Mouse (Mus musculus): ENCODE measurements around the gene Pgd.

Gene Pgd

DNA sequence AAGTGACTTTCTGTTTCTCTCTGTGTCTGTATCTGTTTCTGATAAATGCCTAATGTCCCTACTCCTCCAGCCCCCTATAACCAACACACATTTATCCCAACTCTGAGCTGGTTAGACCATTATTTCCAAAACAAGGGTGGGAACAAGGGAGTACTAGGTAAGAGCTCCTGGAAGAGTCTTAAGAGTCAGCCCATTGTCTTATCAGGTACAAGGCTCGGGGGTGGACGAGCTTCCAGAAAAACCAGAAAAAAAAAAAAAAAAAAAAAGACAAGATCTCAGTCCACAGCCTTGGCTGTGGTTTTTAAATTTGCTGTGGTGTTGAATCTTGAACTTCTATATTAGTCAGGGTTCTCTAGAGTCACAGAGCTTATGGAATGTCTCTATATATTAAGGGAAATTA lies 1.4 kb upstream of the Pgd start:
- DNase-seq (ENCODE audit: low spot score) = no peak

DNA sequence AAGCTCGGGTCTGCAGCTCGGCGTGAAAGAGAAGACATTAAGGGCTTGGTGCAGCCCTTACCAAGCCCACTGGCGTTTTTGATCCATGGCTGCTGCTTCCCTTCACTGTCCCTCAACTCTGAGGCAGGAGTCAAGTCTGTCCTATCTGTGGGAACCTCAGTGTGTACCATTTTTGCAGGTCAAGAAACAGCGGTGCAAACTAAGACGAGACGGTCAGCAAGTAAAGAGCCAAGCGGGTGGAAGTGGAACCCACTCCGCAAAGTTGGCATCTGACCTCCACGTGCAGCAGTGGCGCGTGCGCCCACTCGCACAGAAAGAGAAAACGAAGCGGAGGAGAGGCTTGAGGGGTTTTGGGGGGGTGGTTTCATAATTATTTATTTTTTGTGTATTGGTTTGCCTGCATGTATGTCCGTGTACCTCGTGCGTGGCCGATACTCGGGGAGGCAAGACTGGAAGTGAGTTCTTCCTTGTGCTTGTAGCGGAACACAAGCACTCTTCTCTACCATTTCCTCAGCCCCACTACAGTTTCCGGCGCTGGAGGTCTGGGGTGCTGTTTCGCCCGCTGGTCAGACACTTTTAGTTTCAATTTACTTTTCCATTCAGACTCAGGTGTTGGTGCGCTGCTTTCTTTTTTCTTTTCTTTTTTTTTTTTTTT lies 513 bp upstream of the Pgd start:
- DNase-seq (ENCODE audit: low spot score) = peak; percentile 47

DNA sequence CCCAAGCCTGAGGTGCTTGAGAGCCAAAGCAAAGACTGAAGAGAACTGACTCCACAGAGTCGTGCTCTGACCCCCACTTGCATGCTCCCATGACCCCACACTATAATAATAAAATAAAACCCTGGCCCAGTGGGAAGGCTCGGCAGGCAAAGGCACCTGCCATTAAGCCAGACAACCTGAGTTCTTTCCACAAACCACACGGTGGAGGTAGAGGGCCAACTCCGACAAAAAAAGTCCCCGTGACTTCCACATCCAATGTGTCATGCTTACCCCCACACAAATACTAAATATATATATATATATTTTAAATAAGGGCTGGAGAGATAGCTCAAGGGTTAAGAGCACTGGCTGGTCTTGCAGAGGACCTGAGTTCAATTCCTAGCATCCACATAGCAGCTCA lies 2.4 kb downstream of the Pgd start:
- DNase-seq (ENCODE audit: low spot score) = no peak

DNA sequence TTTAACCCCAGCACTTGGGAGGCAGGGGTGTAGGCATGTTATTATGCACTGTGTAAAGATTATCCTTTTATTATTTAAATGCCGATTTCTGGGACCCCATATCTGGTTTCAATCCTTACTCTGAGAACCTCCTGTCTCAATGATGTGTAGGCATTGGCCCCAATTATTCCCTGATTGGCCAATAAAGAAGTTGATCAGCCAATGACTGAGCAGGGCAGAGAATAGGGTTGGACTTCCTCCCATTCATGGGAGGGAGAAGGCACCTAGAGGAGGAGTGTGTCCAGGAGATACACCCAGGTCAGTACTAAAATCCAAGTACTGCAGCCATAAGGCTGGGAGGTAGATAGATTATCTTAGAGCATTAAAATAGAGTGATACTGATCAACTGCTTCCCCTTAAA lies 3.4 kb downstream of the Pgd start:
- no peak for DNase-seq (ENCODE audit: low spot score)

DNA sequence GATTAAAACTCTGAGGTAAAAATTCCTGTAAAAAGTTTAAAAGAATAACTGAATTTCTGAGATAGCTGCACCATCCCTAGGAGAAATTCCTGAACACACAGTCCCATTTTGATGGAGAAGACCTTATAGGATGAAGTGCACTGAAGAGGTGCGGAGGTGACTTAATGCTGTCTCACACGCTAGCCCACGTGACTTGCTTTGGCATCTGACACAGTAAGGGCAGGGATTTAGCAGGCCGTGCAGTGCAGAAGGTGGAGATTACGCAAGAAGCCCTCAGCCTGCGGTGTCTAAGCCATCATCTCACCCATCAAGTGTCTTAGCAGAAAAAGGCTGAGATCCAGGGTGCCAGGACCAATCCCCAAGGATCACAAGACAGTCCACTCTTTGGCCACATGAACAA lies 5.4 kb downstream of the Pgd start:
- no peak for DNase-seq (ENCODE audit: low spot score)

DNA sequence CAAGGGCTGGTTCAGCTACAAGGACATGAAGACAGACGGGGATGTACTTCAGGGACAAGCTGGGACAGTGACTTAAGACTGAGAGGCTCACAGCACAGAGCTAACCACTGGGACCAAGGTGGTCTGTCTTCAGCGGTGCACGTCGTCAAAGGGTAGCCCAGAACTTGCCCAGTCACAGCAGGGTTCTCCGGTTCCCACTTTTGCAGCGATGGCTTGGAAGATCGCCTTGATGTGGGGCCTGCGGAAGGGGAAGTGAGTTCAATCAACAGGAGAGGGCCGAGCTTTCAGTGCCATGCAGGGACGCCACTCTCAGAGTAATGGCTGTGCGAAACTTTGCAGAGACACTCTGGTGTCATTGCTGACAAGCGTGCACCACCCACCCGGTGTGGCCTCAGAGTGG lies 6.7 kb downstream of the Pgd start:
- DNase-seq (ENCODE audit: low spot score) = no peak

DNA sequence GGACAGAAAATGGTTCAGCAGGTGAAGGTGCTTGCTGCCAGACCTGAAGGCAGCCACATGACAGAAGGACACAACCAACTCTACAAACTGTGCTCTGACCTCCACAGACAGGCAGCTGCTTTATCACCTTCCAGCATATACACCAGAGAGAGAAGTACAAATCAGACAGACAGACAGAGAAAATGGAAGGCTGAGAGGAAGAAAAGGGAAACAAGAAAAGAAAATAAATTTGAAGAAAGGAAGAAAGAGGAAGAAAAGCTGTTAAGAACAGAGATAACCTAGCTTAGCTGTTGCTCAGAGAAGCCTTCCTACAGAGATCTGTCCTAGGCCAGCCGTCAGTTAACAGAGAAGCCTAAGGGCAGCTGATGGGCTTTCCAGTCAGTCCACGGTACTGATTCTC lies 7.4 kb downstream of the Pgd start:
- no peak for DNase-seq (ENCODE audit: low spot score)

DNA sequence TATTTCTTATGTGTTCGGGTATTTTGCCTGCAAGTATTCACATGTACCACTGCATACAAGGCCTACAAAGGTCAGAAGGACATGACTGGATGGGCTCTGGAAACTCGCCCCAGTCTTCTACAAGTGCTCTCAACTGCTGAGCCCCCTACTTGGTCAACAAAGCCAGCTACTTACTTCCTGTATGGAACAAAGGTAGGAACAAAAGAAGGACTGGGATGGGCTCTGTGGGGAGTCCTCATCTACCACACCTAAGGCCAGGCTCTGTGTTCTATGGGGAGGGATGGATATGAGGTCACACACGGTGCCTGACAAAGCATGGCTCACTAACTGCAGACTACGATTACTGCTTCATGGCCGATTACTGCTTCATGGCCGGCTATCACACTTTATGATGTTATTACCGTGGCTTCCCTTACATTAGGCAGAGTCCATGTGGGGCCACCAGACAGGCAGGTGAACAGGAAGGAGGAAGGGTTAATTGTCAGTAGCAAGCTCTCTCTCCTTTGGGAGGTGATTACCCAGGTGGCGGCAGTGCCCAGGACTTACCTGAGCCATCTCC lies 9.1 kb downstream of the Pgd start:
- no peak for DNase-seq (ENCODE audit: low spot score)

DNA sequence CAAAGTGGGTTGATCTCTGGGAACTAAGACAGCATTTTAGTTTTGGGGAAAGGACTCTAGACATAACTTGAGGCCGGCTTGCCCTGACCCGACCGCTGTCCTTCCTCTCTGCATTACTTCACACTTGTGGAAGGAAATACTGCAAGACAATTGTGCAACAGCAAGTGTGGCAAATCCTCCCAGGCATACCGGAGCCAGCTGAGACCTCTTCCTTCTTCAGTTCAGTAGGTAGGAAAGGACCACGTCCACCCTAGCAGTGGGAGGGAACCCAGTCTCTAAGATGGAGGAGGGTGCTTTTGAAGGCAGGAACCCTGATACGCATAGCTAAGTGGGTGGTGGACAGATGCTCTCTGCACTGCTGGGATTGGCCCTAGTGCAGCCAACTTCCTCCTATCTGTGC lies 10.9 kb downstream of the Pgd start:
- DNase-seq (ENCODE audit: low spot score) = no peak

DNA sequence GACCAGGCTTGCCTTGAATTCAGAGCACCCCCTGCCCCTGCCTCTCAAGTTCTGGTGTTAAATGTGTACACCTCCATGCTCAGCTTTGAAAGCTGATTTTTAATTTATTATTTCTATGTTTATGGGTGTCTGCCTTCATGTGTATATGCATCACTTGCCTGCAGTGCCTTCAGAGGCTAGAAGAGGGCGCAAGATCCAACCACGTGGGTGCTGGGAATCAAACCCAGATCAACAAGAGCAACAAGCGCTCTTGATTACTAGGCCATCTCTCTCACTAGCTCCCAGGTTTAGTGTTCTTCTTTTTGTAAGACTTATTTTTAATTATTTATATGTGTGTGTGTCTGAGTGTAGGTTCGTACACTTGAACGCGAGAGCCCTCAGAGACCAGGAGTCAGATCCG lies 11.7 kb downstream of the Pgd start:
- DNase-seq (ENCODE audit: low spot score) = no peak

DNA sequence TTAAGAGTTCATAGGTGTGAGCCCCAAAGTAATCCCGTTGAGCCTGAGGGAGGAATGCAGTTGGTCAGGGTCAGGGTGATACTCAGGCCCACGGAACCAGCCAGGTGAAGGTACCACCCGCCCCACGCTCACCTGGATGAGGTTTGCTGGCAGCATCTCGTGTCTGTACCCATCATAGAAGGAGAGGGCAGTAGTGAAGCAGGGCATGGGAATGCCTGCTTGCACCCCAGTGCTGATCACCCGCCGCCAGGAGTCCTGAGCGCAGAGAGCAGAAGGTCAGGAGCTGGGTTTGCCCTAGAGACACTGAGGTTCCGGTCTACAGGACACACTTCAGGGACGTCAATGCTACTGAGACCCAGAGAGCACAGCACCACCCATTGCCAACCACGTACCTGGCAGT lies 15.8 kb downstream of the Pgd start:
- no peak for DNase-seq (ENCODE audit: low spot score)

DNA sequence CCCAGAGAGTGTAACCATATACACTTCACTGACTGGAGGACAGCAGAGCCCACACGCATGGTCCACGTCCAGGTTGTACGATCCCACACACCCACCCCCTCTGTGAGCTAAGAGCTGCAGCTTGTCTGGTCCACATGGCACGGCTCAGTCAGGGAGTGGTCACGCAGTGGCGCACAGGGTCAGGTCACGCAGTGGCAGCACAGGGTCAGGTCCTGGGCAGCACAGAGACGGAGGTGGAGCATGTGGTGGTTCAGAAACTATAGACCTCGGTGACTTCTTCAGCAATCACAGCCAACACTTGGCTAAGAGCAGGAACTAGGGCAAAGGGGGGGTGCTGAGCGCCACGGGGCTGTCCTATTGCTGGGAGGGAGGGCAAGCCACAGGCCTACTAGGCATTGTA lies 16.3 kb downstream of the Pgd start:
- DNase-seq (ENCODE audit: low spot score) = no peak

DNA sequence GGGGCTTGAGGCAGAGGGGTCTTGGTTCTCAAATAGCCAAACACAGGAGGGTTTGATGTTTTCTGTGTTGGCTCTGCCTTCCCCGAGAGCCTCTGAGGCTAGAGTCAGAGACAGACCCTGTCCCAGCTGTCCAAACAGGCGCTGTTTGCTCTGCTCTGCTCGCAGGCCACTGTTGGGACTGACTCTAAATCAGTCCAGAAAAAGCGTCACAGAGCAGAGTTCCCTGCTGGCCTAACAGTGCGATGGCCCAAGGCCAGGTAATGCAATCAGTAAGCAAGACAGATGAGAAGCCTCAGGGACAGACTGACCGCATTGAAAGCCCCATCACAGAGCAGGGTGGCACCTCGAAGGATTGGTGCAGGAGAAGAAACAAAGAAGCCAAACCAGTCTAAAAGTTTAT lies 17.0 kb downstream of the Pgd start:
- DNase-seq (ENCODE audit: low spot score) = no peak

DNA sequence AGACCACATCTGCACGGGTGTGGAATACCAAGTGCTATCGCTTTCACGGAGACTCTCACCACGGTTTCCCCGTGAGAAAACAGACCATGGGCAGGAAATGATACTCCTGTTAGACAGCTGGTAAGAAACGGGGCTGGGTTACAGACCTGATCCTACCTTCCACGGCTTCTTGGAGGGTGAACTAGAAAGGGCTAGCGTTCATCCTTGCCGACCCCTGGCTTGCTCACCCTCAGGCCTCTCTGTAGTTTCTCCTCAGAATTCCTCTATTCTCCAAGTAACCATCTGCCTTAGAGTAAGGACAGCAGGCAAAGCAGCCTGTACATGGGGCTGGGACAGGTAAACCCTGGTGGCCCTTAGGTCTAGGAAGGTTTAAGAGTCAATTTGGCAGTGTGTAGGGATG lies 17.4 kb downstream of the Pgd start:
- no peak for DNase-seq (ENCODE audit: low spot score)

DNA sequence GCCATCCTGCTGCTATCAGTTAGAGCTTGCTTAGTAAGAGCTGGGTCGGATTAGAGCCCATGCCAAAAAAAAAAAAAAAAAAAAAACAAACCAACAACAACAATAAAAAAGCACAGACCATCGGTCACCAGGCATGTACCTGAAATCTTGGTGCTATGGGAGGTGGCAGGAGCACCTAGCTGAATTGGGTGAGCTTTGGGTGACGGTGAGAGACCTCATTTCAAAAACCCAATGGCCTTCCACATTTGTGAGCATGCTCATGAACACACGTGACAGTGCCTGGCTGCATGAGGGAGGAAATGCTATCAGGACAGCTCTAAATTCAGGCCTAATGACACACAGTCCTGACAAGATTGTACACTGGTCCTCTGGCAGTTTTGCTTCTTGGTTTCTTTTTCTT lies 18.5 kb downstream of the Pgd start:
- no peak for DNase-seq (ENCODE audit: low spot score)

DNA sequence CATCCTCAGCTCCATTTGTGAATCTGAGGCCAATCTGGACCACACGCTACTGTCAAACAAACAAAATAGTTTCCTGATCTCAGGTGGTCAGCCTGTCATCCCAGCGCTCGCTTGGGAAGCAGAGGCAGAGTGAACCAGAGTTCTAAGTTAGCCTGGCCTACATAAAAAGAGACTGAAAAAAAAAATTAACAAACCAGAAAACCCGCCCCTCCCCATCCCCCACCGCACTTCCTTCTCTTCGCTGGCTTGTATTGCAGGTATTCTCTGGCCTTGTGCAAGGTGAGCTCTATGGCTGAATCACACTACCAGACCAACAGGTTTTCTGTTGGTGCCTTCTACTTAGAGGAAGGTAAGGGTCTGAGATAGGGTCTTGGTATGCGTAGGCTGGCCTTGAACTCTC lies 19.0 kb downstream of the Pgd start:
- DNase-seq (ENCODE audit: low spot score) = no peak

DNA sequence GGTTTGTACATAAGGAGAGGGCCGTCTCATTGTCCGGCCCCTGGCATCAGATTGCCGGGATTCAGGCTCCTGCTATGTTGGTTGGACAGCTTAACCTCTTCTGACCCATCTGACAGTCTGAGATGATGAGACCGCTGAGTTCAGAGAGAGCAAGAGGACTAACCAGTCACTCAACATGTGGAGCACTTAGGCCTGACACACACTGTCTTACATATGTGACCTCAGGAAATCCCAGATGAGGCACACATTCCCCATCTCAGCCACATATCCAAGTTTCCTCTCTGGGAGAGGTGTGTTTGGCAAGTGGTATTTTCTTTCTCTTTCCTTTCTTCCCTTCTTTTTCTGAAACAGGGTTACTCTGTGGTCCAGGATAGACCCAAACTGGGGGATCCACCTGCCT lies 21.4 kb downstream of the Pgd start:
- no peak for DNase-seq (ENCODE audit: low spot score)

DNA sequence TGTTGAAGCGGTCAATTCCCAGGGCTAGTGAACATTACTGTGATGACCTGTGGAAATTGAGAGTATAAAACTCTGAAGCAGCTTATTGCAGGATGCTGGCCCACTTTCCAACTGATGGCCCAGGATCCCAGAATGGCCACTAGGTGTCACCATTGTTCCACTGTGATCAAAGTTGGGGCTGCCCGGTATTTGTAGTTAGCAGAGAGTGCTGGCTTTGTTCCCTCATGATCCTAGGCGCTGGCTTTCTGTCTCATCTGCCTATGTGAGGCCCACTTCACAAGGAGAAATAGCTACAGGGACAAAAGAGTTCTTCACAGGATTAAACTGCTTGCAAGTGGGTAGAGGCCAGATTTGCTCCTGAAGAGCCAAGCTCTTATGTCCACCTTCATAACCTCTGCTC lies 22.1 kb downstream of the Pgd start:
- peak; percentile 36 for DNase-seq (ENCODE audit: low spot score)

DNA sequence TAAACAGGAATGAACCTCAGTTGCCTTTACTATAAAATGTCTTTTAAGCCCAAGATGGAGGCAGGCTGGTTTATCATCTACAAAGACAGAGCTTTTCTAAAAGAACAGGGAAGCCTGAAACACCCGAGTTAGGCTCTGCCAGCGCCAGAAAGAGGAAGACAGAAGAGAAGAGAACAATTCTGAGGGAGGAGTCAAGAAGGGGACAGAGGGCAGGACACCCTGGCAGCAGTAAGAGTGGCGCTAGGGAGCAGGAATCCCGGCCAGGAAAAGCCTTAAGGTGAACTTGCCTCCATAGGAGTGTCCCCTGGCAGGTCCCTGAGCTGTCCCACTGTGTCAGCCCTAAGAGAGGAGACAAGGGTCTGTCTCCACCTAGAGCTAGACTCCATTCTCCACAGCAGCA lies 23.0 kb downstream of the Pgd start:
- no peak for DNase-seq (ENCODE audit: low spot score)

DNA sequence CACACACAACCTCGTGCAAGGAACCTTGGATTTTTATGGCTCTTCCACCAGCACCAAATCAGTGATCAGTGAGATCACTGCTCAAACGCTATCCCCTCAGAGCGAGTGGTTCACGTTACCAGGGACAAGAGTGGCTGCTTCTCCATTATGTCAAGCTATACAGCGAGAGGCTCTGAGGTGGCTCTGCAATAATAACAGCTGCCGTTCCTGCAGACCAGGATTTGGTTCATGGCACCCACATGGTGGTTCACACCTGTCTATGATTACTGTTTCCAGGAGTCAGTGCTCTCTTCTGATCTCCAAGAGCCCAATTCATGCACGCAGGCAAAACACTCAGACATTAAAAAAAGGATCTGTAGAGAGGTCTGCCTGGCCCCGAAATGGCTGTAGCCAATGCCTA lies 28.1 kb downstream of the Pgd start:
- no peak for DNase-seq (ENCODE audit: low spot score)

DNA sequence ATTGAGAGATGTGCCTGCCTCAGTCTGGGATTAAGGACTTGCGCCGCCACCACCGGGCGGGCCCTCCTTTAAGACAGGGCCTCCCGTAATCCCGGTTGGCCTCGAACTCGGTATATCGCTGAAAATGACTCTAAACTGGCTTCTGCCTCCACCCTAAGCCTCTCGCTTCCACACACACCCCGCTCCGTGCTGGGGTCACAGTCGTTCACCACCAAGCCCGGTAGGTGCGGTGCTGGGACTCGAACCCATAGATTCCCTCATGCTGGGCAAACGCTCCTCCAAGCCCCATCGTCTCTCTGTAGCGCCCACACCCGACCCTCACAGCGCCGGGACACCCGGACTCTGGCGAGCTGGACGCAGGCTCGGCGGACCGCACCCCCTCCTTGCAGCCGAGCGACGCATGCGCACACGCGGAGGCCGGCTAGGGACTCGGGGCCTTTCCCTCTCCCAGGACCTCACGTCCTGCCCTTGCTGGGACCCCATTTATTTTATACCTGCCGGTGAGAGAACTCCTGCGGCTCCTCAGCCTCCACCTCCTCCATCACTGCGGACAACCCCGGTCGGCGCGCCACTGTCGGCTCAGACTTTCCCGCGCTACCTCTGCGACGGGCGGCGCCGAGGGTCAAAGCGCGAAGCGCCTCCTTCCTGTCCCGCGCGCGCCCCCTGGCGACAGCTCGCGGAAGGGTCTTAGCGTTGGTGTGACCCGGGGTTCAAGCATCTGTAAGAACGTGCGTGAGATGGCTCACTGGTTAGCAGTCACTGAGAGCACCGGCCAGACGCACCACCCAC lies 29.4 kb downstream of the Pgd start, which contains the start of gene Cenps:
Cenps (minus strand) TSS at position 648 of the 789 bp plus-strand sequence.
- peak; percentile 78 for DNase-seq (ENCODE audit: low spot score)

DNA sequence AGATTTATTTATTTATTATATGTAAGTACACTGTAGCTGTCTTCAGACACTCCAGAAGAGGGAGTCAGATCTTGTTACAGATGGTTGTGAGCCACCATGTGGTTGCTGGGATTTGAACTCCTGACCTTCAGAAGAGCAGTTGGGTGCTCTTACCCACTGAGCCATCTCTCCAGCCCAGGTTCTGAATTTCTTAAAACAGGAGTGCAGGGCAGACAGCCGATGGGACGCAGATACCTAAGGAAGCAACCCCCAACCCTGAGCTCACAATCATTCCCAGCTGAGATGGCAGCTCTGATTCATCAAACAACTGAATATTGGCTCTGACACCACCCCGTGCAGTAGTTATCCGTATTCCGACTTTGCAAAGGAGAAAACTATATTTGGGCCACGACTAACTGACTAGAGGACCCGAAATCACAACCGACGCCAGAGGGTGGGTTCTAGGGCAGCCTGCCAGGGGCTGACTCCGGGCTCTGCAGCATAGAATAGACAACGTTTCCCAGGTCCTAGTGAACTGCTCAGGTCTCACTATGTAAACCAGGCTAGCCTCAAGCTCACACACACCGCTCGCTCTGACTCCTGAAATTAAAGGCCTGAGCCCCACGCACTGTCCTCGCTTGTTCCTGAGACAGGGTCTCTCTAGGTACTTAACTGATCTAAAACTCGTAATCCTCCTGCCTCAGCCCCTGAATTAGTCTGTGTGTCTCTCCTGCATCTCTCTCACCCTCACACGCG lies 30.3 kb downstream of the Pgd start:
- DNase-seq (ENCODE audit: low spot score) = no peak

DNA sequence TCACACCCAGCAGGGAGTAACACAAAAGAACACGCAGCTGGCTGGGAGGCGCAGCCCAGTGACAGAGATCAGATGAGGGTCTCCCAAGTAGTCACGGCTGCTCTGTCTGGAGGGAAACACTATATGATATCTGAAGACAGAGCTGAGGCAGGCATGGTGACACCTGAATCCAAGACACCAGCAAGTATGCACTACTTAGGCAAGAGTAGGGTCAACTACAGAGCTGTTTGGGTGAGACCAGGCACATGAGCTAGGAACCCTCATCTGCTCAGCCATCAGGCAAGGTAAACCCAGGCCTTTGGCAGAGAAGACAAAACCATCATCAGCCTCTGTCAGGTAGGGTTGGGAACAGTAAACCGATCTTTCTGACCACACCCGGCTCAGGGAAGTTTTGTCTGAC lies 33.2 kb downstream of the Pgd start:
- DNase-seq (ENCODE audit: low spot score) = no peak

Measured in spleen, adult 12 weeks (tissue).